Mouse (Mus musculus): ENCODE results near the gene Gfra4.

GRCm38 (mm10) chr2:131086667-131087390, 43.9 kb upstream of the Gfra4 start, which contains the start of gene Siglec1:
- TF ChIP-seq CTCF (IDR thresholded peaks at IDR 0.05; ENCODE audit: extremely low read depth, insufficient read length, insufficient replicate concordance, low read depth, low read length) (no peak), POLR2A (IDR thresholded peaks at IDR 0.05; ENCODE audit: low read depth, low read length) (no peak)

All from small intestine, adult 2 months (tissue).